Mouse (Mus musculus): ENCODE measurements around the gene Gramd1a. TPM values are rescaled to one million over a fixed set of nuclear protein-coding genes. Genes with fewer than 3 reads are reported as not detected.

The Gramd1a gene
- 100 to 1,000 TPM in 1 of 2 experiments, 10 to 100 TPM in 1; 83.7 to 103 TPM for polyA plus RNA-seq (2017; shearing (Covaris generic))

DNA sequence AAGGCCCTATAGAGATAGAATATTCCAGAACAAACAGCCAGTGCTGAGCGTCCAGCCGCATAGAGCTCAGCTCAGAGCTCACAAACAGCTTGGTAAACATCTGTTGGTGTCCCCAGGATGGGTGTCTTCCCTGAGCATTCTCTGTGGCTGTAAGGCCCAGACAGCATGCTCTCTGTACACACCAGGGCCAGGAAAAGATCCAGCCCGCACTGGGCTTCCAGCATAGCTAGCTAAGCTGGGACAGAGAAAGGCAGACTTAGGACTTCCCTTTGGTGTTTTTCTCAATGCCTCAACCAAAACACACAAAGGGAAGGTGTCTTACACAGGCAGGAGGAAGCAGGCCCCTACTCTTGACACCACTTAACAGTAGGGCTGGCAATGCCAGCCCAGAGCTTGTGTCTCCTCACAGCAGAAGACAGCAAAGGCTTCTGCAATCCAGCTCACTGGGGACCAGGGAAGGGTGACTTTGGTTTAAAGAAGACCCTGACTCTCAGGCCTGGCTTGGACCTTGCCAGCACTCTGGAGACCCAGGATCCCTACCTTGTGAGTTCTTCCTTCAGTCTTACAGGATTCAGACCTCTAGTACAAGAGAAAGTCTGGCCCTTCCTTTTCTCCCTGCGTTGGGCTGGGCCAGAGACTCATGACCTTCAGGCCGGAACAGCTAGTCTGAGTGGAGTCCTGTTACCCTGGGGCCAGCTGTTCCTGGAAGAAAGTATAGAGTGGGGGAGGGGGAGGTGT, at the start of gene Gramd1a:
Gene Gramd1a, minus strand, starts transcription at position 601 of the 738 bp plus-strand sequence.
- no peak for ATAC-seq

DNA sequence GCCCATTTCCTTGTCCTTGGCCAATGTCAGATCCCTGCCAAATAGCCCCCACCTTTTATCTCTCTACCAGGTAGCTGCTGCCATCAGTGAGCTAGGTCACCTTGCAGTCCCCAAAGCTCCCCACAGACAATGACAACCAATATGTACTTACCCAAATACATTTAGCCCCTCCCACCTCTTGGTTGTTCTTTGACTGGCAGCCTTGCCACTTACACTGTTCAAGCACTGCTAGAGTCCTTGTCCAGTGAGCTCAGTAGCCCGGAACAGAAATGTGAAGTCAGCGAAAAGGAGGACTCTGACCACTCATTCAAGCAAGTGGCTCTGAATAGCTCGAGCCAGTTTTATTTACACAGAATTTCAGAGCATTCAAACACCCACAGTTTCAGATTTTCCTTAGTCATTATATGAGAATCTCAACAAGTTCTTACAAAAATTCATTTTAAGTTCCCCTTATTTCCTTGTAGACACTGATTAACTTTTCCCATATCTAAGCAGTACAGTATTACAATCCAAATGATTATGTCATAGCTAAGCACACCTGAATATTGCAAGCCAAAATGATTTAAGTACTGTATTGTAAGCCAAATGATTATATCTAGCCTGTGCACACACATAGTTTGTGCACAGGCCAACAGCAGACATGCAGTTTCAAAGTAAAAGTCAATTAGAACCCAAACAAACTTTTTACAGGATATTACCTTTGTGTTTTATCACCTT, 40.1 kb upstream of the Gramd1a start:
- ATAC-seq = no peak

GRCm38 (mm10) chr7:31184711-31185110, 29.0 kb upstream of the Gramd1a start:
- no peak for ATAC-seq

DNA sequence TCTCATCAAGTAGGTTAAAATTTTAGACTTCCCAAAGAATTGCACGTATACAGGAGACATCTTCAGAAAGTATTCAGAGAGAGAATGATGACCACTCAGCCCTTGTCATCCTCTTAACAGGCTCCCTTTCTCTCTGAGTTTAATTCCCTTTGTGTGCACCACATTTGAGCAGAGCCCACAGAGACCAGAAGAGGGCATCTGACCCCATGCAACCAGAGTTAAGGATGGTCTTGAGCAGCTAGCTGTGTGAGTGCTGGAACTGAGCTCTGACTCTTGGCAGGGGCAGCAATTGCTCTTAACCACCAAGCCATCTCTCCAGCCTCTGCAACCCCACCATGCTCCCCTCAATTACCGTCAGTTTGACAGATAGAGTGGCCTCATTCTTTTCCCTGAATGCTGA, 27.2 kb upstream of the Gramd1a start:
- ATAC-seq = no peak

GRCm38 (mm10) chr7:31176886-31177763, 21.4 kb upstream of the Gramd1a start:
- ATAC-seq = peak; percentile 92

- ATAC-seq = no peak
Observed at GRCm38 (mm10) chr7:31175096-31175495, 19.4 kb upstream of the Gramd1a start.

DNA sequence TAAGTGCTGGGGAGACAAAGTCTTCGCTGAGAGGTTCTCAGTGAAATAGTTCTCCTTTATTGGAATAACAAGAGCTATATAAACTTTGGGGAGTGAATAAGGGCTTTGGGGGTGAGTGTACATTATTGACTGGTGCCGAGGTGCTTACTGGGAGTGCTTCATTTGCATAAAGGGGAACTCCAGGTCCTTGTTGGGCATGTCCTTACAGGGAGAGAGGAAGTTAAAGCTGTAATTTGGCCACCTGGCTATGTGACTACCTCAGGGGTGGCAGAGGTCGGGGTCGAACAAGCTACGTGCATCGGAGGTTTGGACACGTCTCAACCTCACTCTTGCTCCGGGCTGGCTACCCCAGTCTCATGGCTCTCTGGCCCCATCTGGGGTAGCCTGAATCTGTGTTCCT, 18.8 kb upstream of the Gramd1a start:
- ATAC-seq = no peak

DNA sequence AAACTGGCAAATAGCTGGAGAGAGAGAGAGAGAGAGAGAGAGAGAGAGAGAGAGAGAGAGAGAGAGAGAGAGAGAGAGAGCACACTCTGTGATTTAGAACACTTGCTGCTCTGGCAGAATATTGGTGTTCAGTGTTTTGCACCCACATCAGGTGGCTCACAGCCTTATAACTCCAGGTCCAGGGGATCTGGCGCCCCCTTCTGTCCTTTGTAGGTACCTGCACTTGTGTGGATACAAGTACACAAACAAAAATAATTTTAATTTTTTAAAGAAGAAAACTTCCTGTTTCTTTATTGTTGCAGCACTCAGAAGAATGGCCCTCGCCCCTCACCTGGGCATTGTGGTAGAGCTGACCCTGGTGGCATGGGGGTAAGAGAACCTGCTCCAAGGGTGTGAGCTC, 16.5 kb upstream of the Gramd1a start:
- peak; percentile 71 for ATAC-seq

DNA sequence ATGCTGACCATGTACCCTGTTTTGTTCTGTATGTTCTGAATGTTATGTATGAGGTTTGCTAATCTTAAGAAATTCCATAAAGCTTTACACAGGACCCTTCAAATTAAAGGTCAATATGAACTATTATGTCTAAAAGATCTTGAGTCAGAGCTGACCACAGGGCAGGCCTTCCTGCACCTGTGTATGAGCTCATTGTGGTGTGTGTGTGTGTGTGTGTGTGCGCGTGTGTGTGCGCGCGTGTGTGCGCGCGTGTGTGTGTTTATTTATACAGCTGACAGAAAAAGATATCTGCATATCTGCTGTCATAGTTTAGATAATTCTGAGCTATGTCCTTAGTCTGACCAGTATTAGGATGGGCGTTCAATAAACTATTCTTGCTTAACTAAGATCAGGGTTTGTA, 14.8 kb upstream of the Gramd1a start:
- no peak for ATAC-seq

- peak; percentile 49 for ATAC-seq
Observed at GRCm38 (mm10) chr7:31168412-31168811, 12.7 kb upstream of the Gramd1a start.

GRCm38 (mm10) chr7:31164748-31165147, 9.1 kb upstream of the Gramd1a start:
- ATAC-seq = peak; percentile 44

DNA sequence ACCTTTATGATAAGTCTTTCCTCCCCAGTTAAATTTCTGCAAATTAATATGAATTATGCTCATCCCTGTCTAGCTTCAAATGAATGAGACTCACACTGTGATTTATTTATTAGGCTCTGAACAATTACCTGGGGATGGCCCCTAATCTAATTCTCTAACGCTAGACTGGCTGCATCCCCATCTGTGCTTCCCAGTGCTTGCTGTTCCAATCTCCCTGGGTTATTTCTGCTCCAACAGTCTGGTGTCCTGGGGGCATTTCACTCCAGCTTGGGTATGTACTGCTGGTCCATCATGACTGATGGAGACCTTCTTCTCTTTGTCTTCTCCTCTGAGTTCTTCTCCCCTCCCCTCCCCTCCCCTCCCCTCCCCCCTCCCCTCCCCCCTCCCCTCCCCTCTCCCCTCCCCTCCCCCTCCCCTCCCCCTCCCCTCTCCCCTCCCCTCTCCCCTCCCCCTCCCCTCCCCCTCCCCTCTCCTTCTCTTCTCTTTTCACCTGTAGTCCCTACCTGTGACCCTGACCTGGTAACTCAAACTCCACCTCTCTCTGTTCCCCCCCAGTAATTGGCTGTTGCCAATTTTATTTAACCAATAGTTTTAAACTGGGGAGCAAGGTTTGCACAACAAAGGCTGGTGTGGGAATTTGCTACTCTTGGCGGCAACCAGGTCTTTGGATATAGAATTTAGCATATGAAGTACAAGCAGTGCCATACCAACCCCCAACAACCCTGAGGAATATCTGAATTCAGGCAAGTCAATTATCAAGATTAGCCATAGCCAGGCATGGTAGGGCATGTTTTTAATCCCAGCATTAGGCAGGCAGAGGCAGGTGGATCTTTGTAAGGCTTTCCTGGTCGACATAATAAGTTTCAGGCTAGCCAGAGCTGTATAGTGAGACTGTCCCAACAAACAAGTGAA, 8.2 kb upstream of the Gramd1a start:
- no peak for ATAC-seq

DNA sequence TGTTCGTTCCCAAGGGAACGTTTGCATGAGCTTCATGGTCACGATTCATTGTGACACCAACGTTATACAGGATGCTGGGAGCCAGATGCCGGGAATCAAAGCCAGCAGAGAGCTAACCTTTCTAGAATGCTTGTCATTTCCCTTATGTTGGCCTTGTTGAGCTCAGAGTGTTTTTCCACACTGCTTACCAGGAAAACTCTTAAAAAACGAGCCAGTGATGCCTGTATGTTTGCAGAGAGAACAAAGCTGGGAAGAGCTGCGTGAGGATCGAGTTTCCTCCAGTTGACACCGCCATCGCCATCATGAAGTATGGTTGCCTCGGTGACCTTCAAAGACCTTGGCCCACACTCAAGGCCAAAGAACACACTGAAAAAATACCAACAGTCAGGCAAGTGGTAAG, 6.6 kb upstream of the Gramd1a start:
- ATAC-seq = no peak

DNA sequence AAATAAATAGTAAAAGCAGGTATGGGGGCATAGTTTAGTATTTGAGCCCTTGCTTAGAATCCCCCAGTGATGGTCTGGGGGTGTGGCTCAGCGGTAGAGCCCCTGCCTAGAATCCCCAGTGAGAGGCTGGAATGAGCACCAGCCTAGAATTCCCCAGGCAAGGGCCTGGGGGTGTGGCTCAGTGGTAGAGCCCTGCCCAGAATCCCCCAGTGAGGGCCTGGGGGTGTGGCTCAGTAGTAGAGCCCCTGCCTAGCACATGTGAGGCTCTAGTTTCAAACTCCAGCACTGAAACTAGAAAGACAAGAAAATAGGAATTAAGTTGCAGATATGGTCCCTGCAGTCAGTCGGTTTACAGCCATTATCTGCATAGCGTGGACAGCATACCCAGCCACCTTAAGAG, 6.1 kb upstream of the Gramd1a start:
- ATAC-seq = no peak

- peak; percentile 15 for ATAC-seq
Observed at GRCm38 (mm10) chr7:31161246-31161645, 5.5 kb upstream of the Gramd1a start.

- ATAC-seq = peak; percentile 53
Observed at GRCm38 (mm10) chr7:31160763-31161162, 5.1 kb upstream of the Gramd1a start.

DNA sequence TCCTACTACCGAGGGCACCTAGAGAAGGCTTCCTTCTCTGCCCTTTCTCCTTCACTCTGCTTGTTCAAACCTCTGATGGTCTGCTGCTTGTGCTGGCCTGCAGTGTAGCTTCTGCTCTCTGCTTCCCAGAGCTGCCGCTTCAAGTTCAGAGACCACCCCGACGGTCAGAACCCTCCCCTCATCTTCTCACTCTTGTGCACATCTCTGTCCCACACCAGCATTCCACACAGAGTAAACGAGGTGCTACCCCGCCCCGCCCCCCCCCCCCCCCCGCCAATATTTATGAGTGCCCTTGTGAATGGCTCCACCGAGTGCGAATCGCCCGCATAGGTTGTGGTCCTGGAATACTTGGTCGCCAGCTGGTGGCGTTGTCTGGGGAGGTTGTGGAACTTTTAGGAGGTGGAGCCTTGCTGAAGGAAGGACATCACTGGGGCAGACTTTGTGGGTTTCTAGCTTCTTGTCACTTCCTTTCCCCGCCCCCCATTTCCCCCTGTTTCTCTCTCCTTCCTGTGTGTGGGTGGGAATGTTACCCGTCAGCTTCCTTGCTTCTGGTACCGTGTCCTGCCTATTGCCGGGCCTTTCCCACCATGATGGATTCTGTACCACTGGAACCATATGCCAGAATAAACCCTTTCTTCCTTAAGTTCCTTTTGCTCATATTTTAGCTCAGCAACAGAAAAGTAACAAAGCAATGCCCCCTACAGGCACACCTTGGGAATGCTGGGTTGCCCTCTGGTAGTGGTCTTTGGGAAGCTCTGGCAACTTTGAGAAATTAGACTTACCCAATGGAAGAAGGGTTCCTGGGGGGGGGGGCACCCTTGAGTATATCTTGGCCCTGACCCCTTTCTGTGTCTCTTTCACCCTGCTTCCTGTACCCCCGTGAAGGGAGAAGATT, 585 bp upstream of the Gramd1a start:
- peak; percentile 52 for ATAC-seq

DNA sequence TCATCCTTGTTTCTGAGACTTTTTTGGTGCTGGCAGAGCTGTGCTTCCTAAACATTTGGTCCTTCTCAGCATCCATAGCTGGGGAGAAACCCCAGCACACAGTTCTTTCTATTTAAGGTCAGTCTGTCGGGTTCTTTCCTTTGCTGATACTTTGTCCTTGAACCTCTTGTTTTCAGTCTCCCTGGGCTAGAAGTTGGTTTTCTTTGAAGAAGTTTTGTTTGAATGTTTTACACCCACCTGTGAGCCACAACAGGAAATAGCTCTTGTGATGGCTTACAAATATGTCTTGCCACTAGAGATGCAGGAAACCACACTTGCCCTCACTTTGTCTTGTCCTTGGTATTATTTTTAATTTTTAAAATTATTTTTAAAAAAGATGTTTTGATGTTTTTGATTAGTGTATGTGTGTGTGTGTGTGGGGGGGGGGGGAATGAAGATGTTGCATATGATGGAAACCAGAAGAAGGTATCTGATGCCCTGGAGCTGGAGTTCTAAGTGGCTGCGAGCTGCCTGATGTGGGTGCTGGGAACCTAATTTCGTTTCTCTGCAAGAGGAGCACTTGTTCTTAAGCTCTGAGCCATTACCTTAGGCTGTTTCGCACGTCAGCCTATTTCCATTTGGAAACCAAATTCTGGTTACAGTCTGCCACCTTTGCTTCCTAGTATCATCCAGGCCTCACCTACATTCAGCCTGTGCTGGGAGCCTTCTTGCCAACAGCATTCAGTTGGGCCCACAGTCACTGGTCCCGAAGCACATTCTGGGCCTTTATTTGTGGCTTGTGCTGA, 2.0 kb downstream of the Gramd1a start:
- ATAC-seq = peak; percentile 57

DNA sequence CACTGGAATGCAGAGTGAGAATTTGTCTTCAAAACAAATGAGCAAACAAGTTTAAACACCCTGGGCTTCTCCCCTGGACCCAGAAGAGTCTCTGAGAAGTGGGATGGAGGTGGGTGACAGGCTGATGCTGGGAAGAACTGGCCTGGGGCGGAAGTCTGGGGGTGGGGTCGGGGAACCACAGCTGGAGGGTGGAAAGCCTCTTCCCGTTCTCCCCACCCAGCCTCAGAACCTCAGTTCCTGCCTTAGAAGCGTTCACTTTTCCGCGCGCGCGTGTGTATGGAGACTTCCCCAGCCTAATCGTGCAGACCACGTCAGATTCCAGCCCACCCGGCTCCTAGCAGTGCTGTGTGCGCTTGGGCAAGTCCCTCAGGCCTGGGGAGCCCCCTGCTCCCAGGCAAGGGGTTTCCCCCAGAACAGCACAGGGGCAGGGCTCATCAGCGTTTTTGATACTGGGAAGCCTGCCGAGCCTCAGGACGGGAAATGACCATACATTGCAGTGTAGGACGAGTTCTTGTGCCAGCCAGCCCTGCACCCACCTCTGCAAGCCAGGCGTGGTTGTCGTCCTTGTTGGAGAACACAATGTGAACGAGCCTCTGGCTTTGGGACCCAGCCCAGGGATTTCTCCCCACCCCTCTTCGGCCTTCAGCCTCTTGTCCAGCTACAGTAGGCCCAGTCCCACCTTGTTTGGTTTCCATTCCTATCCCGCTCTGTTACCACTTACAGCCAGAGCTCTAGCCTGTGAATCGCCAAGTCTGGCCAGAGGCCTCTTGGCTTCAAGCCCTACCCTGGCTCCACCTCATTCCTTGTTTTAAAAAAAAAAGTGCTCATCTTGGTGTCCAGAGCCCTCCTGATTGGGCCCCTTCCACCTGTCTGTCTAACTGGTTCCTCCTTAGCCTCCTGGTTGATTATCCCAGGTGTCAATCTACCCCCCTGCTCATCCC, 4.1 kb downstream of the Gramd1a start:
- ATAC-seq = peak; percentile 30
